Mouse (Mus musculus): Measurements from ENCODE around the gene Edem2.

The Edem2 gene

DNA sequence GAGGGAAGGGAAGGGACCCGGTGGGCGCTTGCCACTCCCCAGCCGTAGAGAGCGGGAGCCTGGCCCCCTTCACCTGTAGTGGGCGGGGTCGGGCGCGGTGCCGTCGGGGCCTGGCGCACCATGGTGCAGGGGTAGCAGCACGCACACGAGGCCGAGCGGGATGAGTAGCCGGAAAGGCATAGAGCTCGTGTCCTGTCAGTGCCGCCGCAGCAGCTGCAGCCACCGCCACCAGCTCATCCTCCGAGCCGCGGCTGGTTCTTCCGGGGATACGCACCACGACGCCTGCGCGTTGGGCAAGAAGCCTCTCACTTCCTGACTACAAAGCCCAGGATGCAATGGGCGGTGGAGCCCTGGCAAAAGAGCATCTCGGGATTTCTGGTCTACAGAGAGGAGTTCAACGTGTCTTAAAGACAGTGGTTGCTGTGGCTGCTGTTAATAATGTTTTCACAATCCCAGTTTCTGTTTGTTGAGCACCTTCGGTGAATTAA lies at the start of gene Edem2:
Edem2 (minus strand) TSS at position 318 of the 488 bp plus-strand sequence.
- CTCF ChIA-PET = no interaction called here

DNA sequence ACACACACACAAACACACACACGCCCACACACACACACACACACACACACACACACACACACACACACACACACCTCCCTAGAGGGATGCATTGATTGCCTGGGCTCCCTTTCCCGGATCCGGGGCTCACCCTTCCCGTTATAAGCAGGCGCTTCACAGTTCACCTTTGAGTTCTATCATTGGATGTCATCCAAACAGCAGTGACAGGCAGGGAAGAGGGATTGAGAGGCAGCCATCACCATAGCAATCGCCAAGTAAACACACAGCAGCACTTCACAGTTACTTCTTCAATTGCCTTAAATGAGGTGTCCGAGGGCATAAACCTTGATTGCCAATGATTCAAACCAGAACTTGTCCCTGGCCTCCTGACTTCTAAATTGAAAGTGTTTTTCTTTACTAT lies 49.8 kb upstream of the Edem2 start:
- CTCF ChIA-PET = no interaction called here

GRCm38 (mm10) chr2:155778004-155778403 lies 48.7 kb upstream of the Edem2 start:
- CTCF ChIA-PET = no interaction called here

GRCm38 (mm10) chr2:155777688-155777985 lies 48.4 kb upstream of the Edem2 start:
- CTCF ChIA-PET = no interaction called here

DNA sequence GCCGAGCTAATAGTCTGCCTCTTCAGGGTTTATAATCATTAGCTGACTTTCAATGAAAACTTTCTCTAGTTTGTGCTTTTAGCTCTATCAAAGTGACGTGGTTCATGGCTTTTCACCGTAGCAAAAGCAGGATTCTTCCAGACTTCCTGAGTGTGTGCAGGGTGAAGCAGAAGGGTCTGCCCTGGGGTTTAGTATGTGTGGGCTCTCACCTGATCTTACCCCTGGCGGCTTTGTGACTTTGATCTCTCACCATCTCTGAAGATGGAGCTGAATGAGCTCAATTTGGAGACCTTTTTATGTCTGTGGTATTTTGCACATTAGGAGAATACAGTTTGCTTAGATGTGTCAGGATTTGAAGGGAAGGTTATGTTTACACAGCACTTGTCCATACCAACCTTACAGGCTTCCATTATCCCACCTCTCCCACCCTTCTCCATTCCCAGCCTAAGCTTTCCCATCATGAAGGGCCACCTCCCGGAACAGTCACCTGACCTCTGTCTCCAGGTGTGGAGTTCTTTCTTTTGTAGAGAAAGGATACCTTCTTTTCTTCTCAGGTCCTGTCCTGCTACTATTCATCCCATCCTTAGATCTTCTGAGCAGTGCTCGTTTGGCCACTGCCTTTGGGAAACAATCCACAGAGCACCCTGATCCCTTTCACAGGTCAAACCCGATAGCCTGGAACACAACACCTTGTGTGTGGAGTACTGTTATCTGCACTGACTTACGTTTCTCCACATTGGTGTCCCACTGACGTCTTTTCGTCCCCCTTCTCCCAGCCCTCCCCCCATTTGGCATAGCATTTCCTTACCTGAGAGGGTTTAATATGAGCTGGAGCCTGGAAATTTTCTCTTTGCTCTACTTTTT lies 47.8 kb upstream of the Edem2 start:
- CTCF ChIA-PET = no interaction called here

- CTCF ChIA-PET = no interaction called here
Measured at GRCm38 (mm10) chr2:155775685-155776263, 46.5 kb upstream of the Edem2 start.

DNA sequence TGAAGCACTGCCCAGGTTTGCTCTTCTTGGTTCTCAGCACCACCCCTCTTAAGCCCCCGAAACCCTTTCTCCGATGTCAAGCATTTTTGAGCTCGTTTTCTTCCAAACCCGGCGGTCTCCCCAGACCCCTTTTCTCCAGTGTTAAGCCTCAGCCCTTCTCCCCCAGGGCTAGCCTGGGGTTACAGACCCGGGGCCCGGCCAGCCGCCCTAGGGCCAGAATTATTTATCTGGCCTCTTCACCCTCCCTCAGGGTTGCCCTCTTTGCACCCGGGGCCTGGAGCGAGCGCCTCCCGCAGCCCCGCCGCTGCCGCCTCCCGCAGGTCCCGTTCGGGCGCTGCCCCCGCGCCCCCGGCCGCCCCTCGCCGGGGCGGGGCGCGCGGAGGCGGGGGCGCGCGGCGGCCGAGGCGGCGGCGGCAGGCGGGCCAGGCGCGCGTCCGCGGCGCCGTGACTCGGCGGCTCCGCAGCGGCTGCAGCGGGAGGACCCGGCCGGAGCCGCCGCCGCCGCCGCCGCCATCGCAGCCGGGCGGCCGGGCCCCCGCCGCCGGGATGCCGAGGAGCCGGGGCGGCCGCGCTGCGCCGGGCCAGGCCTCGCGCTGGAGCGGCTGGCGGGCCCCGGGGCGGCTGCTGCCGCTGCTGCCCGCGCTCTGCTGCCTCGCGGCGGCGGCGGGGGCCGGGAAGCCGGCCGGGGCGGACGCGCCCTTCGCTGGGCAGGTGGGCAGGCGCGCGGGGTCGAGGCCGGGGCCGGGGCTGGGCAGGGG lies 45.8 kb upstream of the Edem2 start, which contains the start of gene Mmp24:
Mmp24 (plus strand) TSS at position 416 of the 758 bp plus-strand sequence.
- CTCF ChIA-PET = no interaction called here

- CTCF ChIA-PET = no interaction called here
Measured at GRCm38 (mm10) chr2:155774261-155774926, 45.1 kb upstream of the Edem2 start.

DNA sequence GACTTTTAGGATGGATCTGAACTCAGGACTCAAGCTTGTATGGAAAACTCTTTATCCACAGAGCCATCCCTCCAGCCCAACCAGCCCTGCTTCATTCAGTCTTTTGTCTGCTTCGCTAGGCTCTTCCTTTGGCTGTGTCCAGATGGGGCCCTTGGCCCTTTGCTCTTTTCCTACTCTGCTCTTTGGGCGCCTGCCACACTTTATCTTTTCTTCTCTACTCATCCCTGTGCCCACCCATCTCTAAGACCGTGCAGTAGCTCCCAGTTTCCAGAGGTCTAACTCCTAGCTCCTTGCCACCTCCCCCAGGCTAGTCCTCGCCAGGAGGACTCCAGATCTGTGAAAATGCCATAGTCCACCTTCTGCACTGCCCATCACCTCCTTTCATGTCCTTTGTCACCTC lies 44.4 kb upstream of the Edem2 start:
- CTCF ChIA-PET = interaction anchor here (0.5 kb wide), 1 partner anchor 1364 kb away, joined by 4 read pairs; no protein-coding TSS in a partner anchor

DNA sequence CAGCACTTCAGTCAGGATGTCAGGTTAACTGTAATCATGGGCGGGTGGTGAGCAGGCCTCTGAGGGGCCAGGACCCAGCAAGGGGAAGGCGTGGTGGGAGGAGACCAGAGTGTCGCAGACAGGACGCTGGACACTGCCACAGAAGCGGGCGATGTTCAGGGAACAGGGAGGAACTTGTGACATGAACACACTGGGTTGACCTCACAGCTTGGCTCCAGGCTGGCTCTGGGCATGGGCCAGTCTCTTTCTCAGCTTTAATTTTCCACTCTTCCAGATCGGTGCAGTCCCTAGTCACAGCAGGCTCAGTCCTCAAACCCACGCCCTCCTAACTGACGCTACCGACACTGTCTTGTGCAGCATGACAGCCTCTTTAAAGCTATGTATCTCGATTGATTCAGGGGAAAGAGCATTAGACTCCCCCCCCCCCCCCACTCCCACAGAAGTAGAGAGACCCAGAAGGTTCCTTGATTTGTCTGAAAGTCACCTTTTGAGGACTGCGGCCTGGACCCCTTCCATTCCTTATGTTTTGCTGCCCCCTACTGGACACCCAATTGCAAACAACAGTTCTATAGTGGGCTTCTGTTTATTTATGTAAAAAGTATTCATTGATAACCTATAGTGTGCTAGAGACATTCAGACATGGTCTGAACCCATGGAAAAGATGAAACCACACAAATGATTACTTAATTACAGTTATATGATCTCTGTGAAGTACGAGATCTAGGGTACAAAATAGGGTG lies 35.6 kb upstream of the Edem2 start:
- CTCF ChIA-PET = interaction anchor here (0.6 to 1.0 kb wide), 7 partner anchors 19 to 854 kb away, joined by 3 to 14 read pairs (median 3); no protein-coding TSS in a partner anchor

GRCm38 (mm10) chr2:155756855-155757566 lies 27.7 kb upstream of the Edem2 start:
- CTCF ChIA-PET = no interaction called here

DNA sequence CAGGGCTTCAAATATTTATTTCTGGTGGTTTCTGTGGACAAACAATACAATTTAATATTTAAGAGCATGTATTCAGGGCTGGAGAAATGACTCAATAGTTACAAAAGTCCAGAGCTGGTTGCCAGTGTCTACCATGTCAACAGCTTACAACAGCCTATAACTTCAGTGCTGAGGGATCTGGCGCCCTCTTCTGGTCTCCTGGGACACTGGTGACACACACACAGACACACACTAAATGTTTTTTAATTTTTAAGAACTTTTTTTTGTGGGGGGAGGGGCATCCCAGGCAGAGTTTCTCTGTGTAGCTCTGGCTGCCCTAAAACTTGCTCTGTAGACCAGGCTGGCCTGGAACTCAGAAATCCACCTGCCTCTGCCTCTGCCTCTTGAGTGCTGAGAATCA lies 26.5 kb upstream of the Edem2 start:
- CTCF ChIA-PET = no interaction called here

DNA sequence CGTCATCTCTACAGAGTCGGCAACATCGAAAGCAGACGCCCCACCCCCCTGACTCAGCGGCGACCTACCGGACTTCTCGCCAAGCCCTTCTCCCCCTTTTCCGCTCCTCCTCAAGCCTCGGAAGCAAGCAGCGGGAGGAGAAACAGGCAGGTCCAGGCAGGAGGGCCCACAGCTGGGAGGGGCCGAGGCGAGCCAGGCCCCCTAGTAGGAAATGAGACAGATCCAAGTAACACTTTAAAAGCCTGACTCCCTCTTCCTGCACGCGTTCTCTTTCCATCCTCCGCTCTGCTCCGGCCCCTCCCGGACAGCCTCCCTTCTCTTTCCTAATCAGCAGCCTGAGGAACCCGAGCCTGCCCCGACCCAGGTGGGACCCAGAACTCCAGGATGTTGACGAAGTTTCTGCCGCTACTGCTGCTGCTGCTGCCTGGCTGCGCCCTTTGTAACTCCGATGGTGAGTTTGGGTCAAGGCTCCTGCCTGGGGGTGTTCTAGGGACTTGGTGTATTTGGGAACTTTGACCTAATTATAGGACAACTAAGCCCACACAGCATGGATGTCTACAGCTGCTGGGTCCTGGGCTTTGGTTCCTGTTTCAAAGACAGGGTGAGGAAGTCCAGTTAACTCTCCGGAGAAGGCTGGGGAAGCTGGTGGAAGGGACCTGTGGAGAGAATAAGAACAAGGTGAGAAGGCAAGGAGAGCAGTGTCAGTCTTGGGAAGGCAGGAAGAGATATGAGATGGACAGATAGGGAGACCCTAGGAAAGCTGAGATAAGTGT lies 21.9 kb upstream of the Edem2 start, which contains the start of gene Procr:
Procr (plus strand) TSS at position 104 of the 773 bp plus-strand sequence.
- CTCF ChIA-PET = no interaction called here

GRCm38 (mm10) chr2:155749394-155749793 lies 20.1 kb upstream of the Edem2 start:
- CTCF ChIA-PET = interaction anchor here (0.7 kb wide), 1 partner anchor 224 kb away, joined by 11 read pairs; no protein-coding TSS in a partner anchor

GRCm38 (mm10) chr2:155745487-155745886 lies 16.2 kb upstream of the Edem2 start:
- CTCF ChIA-PET = interaction anchor here (0.5 kb wide), 1 partner anchor 19 kb away, joined by 3 read pairs; no protein-coding TSS in a partner anchor

DNA sequence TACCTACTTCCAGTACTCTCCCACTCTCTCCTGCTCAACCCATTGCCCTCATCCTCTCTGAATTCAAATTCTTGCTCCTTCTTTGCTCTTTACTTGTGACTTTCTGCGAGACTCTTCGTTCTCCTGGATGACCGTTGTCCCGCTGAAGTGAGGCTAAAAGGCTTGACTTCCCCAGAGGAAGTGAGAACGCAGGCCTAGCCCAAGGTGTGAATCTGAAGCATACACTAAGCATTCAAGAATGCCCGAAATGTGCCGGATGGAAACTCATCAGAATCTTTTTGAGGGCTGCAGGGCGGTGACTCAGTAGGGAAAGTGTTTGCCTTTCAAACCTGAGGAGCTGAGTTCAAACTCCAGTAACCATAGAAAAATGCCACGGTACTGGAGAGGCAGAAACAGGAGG lies 14.1 kb upstream of the Edem2 start:
- CTCF ChIA-PET = no interaction called here

GRCm38 (mm10) chr2:155742931-155743337 lies 13.7 kb upstream of the Edem2 start:
- CTCF ChIA-PET = interaction anchor here (0.6 kb wide), 1 partner anchor 60 kb away, joined by 3 read pairs; no protein-coding TSS in a partner anchor

- CTCF ChIA-PET = no interaction called here
Measured at GRCm38 (mm10) chr2:155742211-155742610, 12.9 kb upstream of the Edem2 start.

DNA sequence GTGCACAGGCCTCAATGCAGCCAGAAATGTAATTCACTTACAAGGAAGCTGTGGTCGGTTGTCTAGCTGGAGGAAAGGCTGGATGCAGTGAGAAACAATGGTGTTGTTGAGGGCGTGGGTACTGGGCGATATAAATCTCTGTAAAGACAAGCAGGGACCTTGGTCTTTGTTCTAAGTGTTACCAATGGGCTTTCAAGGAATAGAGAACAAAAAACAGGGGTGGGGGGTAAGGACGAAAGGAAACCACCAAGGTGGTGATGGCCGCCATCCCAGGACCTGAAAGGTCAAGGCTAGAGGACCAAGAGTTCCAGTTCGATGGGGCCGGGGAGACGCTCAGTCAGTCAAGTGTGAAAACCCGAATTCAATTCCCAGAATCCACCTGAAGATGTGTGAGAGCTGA lies 8.5 kb upstream of the Edem2 start:
- CTCF ChIA-PET = no interaction called here

- CTCF ChIA-PET = no interaction called here
Measured at GRCm38 (mm10) chr2:155736936-155737335, 7.7 kb upstream of the Edem2 start.
